Mouse (Mus musculus): Measurements from ENCODE around the gene 1600014C10Rik.

The 1600014C10Rik gene

DNA sequence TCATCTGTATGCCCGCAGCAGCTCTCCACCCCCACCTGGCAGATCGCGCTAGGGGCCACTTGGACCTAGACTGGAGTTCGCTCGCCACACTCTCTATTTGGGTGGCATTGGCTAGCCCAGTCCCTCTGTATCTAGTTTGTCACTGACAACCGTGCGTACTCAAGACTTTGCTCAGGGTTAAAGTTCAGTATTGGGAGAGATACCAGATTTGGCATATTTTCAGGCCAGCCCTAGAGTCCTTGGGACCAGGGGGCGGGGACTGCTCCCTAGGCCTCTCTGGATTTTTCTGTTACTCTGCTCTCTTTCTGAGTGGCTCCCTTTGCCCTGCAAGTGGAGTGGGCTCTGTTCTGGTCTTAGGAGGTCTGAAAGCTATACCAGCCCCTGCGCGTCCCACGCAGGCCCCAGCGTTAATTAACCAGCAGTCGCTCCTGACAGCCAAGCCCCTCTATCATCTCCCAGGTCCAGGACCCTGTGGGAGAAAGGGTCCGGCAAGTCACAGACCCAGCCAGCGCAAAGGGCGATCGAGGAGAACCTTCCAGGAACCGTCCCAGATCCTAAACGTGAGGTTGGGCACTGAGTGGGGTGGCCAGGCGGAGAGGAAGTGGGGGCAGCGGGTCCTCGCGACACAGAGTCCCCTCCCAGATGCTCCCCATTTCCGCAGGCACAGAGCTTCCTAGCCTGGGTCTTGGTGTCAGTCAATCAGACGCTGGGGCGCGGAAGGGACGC lies at the start of gene 1600014C10Rik:
1600014C10Rik (plus strand) TSS at position 256 of the 726 bp plus-strand sequence.
- peak; percentile 44 for DNase-seq (ENCODE audit: extremely low read depth, low read depth)

DNA sequence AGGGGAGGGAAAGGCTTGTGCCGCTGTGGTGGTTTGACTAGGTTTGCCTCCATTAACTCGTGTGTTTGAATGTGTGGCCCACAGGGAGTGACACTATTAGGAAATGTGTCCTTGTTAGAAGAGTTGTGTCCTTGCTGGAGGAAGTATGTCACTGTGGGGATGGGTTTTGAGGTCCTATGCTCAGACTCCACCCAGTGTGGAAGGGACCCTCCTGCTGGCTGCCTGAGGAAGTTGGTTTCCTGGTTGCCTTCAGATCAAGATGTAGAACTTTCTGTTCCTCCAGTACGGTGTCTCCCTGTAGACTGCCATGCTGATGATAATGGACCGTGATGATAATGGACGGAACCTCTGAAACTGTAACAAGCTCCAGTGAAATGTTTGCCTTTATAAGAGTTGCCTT lies 48.5 kb upstream of the 1600014C10Rik start:
- no peak for DNase-seq (ENCODE audit: extremely low read depth, low read depth)

DNA sequence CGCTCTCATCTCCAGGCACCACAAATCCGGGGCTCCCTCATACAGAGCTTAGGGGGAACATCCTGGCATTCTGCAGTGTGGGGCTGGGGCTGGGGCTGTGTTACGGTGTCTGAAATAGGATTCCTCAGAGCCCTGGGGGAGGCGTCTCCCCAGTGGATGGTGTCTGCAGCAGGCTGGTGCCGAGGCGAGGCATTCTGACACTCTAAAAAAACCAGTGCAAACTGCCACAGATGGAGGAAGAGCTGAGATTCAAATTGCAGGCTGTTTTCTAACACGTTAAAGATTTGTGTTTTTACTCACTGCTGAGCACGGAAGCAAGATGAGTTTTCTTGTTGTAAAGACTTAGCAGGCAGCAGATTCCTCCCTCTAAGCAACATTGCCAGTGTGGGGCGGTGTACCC lies 42.7 kb upstream of the 1600014C10Rik start:
- DNase-seq (ENCODE audit: extremely low read depth, low read depth) = no peak

DNA sequence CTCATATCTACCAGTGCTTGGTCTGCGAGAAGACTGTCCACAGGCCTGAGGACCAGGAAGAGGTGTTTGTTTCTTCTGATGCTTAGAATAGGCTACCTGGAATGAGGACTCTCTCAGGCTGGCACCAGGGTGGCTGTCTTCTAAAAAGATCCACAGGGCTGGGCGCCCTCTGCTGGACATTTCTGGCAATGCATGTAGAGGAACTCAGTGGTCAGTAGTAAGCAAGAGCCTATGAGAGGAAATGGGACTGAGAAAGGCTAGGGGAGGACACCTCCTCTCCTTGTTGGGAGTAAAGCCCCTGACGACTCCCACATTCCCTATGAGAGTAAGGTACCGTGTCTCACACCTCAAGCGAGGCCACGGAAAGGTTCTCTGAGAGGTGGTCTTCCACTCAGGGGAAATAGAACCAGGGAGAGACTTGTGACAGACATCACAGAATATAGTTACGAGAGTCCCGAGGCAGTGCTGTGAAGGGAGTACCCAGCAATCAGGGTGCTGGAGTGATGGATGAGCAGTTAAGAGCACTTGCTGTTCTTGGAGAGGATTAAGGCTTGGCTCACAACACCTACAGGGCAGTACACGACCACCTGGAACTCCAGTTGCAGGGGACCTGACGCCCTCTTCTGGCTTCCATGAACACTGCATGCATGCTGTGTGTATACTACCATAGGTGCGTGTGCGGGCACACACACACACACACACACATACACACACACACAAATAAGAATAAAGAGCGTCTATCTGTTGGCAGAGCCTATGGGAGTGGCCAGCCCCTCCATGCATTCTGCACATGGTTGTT lies 41.1 kb upstream of the 1600014C10Rik start:
- DNase-seq (ENCODE audit: extremely low read depth, low read depth) = peak; percentile 55

DNA sequence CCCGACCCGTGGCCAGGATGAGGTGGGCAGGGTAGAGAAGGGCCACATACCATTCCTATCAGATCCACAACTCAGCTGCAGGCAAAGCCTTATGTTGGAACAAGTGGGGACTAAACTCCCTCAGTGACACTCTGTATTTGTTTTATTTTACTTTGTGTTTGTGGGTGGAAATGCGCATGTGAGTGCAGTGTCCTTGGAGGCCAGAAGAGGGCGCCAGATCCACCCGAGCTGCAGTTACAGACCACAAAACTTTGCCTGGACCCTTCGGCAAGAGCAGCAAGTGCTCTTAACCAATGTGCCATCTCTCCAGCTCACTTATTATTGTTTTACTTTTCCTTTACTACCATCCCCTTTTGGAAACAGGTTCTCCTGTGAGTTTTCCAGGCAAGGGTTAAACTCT lies 35.5 kb upstream of the 1600014C10Rik start:
- DNase-seq (ENCODE audit: extremely low read depth, low read depth) = no peak

DNA sequence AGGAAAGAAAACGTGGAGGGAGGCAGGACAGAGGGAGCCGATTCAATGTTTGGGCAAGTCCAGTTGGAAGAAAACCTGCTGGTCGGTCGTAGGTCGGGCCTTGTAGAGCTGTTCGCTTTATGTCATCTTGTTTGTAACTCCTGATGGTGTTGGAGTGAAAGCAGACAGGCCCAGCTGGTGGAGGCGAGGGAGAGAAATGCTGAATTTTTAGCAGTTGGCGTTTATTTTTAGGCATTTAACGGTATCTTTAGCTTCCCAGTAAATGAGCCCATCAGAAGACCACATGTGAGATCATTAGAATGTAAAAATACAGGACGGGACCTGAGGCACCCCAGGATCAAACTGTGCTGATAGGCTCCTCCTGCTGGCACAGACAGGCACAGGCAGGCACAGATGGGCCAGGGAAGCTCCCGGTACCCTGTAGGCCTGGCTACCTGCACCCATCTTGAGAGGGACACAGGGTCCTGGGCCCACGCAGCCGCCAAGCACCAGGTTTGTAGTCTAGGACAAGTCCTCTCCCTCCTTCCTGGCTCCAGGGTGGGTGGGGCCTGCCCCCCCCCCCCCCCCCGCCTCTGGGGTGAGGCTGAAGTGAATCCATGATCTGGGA lies 31.2 kb upstream of the 1600014C10Rik start:
- no peak for DNase-seq (ENCODE audit: extremely low read depth, low read depth)

DNA sequence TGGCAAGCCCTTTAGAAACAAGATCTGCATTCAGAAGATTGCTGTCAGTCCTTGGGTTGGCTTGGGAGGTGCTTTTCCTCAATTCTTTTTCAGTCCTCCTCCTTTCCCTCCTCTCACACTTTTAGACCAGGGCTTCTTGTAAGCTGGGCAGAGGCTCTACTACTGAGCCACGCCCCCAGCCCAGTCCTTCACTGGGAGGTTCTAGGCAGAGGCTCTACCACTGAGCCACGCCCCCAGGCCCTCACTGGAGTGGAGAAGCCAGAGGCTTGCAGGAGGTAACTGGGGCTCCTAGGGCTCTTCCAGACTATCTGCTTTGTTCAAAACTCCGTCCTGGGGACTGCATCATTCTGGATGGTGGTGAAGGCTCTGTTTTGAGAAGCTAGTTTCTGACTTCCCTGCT lies 30.4 kb upstream of the 1600014C10Rik start:
- DNase-seq (ENCODE audit: extremely low read depth, low read depth) = no peak

DNA sequence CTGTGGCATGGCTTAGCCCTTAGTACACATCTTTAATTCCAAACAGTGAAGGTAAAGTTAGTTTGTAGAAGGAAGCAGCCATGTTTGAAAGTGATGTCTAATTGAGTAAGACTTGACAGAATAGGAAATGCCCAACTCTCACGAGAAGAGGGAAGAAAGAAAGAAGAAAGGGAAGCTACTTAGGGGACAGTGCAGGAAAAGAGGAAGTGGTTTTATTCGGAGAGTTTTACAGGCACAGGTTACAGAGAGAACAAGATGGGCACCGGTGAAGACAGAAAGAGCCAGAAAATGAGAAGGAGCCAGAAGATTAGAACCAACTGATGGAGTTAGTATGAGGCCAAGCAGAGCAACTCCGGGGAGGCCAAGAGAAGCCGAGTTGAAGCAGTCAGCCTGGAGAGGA lies 27.2 kb upstream of the 1600014C10Rik start:
- peak; percentile 93 for DNase-seq (ENCODE audit: extremely low read depth, low read depth)

DNA sequence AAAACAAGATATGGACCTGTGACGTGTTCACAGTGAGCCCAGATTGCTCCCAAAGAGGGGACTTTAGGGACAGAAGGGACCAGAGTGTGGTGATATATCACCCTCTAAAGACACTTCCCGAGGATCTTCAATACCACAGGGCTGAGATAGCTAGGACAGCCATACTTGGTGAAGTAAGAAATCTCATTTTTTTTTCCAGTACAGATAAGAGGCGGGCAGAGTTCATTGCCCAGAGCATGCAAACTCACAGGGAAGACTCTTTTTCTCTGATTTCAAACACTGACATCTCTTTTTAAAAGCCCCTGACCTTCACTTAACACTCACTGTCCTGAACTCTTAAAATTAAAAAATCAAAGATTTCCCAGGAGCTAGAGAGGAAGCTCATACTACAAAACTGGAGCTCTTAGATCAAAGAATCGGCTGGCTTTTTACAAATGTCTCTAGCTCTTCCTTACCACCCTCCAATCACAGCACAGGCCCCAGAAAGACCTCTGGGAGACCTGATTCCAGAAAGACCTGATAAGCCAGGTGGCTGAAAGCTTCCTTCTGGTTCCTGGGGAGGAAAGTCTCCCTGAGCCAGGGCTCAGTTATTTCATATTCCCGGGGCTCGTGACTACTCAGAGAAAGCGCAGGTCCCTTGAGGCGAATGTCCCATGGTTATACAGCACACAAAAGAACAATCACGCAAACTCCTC lies 24.1 kb upstream of the 1600014C10Rik start:
- DNase-seq (ENCODE audit: extremely low read depth, low read depth) = no peak

DNA sequence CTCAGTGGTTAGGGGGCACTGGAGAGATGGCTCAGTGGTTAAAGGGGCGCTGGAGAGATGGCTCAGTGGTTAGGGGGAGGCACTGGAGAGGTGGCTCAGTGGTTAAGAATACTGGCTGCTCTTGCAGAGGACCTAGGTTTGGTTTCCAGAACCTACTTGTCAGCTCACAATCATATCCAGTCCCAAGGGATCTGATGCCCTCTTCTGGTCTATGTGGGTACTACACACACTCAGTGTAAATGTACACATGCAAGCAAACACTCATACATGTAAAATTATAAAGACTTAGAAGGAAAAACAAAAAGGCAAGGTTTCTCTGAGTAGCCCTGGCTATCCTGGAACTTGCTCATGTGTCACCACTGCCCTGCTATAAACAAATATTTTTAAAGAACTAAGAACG lies 21.6 kb upstream of the 1600014C10Rik start:
- peak; percentile 31 for DNase-seq (ENCODE audit: extremely low read depth, low read depth)

DNA sequence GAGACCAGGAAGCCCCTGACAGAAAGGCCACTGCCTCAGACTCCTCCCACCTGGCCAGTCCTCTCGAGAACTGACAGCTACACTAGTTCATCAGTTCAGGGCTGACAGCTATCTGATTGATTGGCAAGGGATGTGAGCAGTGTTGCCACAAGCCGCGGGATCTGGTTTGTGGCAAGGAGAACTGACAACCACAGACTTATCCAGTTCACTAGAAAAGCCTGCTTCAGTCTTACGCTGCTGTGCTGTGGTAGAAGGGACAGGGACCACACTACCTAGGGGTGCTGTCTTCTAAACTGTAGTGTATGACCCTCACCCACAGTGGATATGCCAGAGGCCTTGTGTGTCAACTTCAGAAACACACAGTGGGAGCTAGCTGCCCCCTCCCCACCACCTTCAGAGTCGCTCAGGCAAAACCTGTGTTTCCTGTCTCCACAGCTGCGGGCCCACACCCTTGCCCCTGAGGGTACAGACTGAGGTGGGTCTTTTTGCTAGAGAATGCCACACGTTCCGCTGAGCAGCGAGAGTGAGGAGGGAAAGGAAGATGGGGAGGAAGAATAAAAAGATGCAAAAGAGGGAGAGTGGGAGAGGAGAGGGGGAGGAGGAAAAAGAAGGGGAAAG lies 19.5 kb upstream of the 1600014C10Rik start:
- no peak for DNase-seq (ENCODE audit: extremely low read depth, low read depth)

DNA sequence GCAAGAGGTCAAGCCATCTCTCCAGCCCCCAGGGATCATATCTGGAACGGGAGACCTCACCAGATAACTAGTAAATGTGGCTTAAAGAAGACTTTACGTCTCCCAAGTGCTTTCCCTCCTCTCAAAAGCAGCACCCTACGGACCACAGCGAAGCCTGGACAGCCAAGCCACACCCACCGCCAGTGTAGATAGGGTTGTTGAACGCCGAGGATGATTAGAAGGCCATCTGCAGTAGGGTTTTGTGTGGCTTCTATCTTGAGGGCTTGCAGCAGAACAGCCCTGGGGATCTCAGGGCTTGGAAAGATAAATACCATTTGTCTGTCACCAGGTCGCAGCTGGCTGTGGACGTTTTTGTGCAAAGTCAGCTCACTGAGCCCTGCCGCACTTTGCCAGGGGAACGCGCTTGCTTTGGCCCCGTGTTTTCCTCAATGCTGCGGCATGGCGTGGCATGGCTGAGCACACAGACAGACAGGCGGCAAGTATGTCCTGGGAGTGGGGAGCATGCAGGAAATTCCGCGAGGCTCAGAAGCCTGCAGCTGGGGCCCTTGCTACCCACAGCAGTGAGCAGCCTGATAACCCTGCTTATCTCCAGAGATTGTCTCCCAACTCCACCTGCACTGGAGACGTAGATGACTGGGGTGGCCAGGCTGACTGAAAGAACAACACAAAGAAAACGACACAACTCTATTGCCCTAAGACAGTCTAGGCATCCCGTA lies 15.9 kb upstream of the 1600014C10Rik start:
- DNase-seq (ENCODE audit: extremely low read depth, low read depth) = no peak

DNA sequence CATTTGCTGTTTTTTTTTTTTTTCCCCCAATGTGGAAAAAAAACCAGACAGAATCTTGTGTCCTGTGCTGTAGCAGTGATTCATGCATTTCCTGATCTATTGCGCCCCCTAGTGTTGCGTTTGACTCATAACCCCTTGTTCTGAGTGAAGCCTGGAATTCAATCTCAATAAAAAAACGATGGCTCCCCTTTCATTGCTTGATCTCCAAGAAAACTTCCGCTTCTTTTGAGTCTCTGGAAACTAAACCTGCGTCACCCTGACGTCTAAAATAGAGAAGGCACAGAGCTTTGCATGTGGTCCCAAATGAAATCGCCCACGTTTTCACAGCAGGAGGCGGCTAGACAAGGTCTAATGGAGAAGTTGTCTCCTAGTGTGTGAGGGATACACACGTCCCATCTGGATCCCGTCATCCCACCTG lies 15.3 kb upstream of the 1600014C10Rik start:
- DNase-seq (ENCODE audit: extremely low read depth, low read depth) = no peak

DNA sequence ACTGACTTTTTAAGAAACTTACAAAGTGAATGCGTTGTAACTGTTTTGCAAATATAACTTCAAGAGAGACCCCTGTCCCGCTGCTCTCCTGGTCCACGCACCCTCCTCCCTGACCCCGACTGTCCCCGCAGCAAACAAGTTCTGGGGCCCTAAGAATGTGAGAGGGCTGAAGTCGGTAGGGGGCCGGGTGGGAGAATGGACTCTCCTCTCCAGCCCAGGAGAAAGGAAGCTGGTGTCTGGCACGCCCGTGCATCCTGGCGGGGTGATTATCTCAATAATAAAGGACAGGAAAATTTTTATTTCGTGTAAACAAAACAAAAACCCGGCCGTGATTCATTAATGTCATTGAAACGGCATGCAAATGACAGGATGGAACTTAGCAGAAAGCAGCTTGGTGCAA lies 9.1 kb upstream of the 1600014C10Rik start:
- DNase-seq (ENCODE audit: extremely low read depth, low read depth) = no peak

DNA sequence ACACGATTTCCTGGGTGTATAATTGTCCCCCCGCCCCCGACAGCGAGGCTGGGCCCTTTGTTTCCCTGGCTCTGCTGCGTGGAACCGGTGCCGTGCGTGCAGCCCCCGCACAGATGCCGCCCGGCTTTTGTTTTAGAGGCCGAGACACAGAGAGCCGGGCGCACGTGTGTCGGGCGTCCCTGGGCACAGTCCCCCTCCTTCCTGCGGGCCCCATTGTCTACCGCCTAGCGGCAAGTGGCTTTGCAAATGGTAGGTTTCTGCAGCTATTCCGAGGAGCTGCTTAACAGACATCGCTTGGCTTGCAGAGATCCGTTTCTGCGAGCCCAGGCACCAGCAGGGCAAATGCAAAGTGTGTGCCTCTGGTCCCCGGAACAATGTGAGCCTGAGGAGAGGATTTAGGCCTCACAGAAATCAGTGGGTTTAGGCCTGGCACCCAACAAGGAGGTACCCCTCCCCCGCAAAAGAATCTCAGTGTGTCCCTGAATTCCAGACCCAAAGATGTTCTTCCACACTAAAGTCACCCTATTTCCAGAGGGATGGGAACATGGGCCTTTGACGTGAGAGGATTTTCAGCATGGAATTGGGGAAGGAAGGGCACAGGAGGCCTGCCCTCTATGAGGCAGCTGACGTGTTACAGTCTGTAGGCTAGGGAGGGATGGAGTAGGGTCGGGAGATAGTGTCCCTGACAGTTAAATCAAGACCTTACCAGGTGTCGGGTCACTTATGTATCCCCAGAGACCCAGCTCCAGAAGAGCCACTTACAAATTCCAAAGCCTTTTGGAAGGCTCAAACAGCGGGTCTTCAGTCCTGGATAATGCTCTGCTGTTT lies 8.5 kb upstream of the 1600014C10Rik start:
- no peak for DNase-seq (ENCODE audit: extremely low read depth, low read depth)

DNA sequence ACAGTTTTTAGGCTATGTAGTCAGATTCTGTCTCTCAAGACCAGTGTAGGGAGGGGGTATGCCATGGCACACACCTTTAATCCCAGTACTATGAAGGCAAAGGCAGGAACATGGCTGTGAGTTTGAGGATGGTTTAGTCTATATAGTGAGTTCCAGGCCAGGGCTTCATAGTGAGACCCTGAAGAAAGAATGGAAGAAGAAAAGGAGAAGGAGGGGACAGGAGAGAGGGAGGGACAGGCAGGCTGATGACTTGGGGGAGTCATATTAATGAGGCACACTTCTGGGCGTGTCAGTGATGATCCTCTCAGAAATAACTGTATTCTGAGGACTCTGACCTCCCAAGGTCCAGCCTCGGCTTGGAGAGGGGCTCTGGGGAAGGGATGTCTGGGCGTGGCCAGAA lies 7.0 kb upstream of the 1600014C10Rik start:
- no peak for DNase-seq (ENCODE audit: extremely low read depth, low read depth)

DNA sequence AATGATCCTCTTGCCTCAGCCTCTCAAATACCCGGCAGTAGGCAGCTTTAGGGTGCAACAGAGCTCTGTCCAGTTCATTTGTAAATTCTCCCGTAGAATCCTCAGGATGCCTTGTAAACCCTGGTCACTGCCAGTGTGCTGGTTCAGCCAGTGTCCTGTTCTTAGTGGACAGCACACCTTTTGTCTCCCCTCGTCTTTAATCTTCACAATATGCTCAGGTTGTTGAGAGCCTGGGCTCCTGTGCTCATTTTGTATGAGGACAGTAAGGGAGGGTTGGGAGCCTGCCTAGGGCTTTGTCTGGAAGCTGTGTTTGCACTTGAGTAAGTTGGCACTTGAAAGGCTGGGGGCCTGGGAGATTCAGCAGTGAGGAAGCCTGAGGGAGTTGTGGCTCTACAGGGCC lies 3.1 kb upstream of the 1600014C10Rik start:
- no peak for DNase-seq (ENCODE audit: extremely low read depth, low read depth)

DNA sequence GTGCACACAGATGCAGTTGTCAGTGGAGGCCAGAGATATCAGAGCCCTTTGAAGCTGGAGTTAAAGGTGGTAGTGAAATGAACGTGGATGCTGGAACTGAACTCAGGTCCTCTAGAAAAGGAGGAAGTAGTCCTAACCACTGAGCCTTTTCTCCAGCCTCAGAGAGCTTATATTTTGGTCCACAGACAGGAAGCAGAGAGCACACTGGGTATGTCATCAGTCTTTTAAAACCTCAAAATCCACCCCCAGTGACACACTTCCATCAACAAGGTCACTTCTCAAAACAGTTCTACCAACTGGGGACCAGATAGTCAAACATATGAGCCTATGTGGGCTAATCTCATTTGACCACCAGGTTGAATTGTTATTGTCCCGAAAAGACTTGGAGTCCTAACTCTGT lies 1.7 kb upstream of the 1600014C10Rik start:
- no peak for DNase-seq (ENCODE audit: extremely low read depth, low read depth)

DNA sequence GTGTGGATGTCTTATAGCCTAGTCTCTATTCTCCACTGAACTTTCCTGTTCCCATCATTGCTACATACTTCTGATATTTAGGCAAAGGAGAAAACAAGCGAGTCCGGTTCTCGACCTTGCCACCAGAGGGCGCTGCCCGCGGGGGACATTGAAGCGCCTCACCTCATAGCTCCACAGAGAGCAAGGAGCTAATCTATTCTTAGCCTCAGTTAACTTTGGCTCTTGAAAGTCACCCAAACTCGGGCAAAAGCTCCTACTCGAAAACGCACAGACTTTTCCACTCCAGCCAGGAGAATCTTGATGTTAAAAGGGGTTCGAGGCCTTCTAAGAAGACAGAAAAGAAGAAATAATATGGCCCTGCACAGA lies 438 bp upstream of the 1600014C10Rik start:
- DNase-seq (ENCODE audit: extremely low read depth, low read depth) = peak; percentile 75
